Mouse (Mus musculus): ENCODE results near the gene Ikzf2.

GRCm38 (mm10) chr1:69669897-69670404, 17.1 kb downstream of the Ikzf2 start:
- TF ChIP-seq TAL1 (IDR thresholded peaks at IDR 0.05; ENCODE audit: low read length) (no peak), GATA1 (IDR thresholded peaks at IDR 0.05; ENCODE audit: low read length) (no peak)
